Mouse (Mus musculus) large intestine, adult 2 months (tissue): Measurements from ENCODE around the gene Pde6d. TPM values are rescaled to one million over a fixed set of nuclear protein-coding genes. Genes with fewer than 3 reads are reported as not detected.

ENCODE experiments used
- DNase-seq: peaks from one replicate; pipeline ENCODE4 v3.0.0-alpha.2; 2012; ENCODE audit warnings: low read depth, low spot score
- WGBS: fragments of 180-500 bp; shearing (Covaris S2); methylation state at CpG from one replicate; pipeline ENCODE4 v1.1.7; 2018; 5-methylcytosine and 5-hydroxymethylcytosine counted together
- polyA plus RNA-seq: library from polyadenylated mRNA; depleted of rRNA; stranded (reverse); fragments of >200 nt; gene quantifications from 2 replicates; pipeline ENCODE4 v1.2.3, GENCODE M21; 2012; rRNA removed

Pde6d gene
- 13.8 and 15.2 TPM in 2 replicates for polyA plus RNA-seq

GRCm38 (mm10) chr1:86582451-86583096 lies at the start of gene Pde6d, which contains the start of gene Cops7b:
TSS of gene Pde6d (minus strand) at chr1:86582629.
TSS of gene Cops7b (plus strand) at chr1:86582904.
- WGBS = under 1% methylated on average over 26 of the region's 26 CpGs
- peak; percentile 97 for DNase-seq

DNA sequence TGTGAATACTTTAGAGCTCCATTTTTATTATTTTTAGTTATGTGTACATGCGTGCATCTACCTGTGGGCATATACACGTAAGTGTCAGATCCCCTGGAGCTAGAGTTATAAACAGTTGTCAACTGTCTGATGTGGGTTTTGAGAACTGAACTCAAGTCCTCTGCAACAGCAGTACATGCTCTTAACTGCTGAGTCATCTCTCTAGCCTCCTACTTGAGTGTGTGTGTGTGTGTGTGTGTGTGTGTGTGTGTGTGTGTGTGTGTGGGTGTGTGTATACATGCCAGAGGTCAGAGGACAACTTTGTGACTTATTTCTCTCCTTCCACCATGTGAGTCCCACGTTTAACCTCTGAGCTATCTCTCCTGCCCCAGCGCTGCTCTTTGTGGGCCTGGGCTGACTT lies 48.1 kb upstream of the Pde6d start:
- no peak for DNase-seq
- WGBS = 78% methylated on average over 4 of the region's 4 CpGs

GRCm38 (mm10) chr1:86629936-86630335 lies 47.5 kb upstream of the Pde6d start:
- 67% methylated on average over 4 of the region's 4 CpGs for WGBS
- no peak for DNase-seq

DNA sequence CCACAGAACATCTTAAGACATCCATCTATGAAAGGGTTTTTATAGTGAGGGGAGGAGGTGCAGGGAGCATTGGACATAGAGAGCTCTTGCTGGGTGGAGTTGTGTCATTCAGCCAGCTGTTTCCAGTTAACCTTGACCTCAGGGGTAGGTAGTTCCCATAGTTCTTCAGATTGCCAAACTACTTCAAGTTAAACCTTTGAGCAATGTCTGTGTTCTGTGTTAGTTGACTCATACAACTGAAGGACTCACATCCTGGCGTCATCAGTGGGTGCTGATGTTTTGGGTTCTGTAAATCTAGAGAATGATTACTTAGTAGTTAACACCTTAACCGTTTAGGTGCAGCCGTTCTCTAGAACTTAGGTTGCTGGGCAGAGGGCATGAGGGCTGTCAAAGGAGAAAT lies 45.8 kb upstream of the Pde6d start:
- no peak for DNase-seq
- 27% methylated on average over 3 of the region's 3 CpGs for WGBS

GRCm38 (mm10) chr1:86623001-86624000 lies 40.9 kb upstream of the Pde6d start:
- 15% methylated on average over 16 of the region's 16 CpGs for WGBS

GRCm38 (mm10) chr1:86622296-86622695 lies 39.9 kb upstream of the Pde6d start:
- DNase-seq = no peak

More at GRCm38 (mm10) chr1:86623001-86624000, 40.9 kb upstream of the Pde6d start:
- no peak for DNase-seq

DNA sequence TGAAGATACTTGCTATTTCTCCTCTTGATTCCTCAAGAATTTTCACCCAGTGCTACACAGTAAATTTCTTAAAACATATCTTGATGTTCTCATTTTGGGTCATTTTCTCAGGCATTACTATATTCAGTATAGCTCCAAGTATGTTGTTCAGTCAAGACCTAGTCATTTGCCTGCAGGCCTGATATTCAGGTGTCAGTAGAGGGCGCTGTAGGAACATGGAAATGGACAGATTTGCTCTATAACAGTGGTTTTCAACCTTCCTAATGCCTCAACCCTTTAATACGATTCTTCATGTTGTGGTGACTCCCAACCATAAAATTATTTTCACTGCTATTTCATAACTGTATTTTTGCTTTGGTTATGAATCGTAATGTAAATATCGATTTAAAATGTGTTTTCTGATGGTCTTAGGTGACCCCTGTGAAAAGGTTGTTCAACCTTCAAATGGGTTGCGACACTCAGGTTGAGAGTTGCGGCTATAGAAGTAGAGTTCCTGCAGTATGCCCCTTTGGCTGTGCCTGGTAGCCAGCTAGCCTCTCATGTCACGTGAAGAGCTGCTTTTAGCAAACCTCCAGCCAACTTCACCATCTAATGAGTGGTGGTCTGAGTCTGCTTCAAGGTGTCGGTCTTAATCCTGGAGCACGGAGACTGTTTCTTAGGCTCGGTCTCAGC lies 36.2 kb upstream of the Pde6d start:
- WGBS = 59% methylated on average over 10 of the region's 10 CpGs
- DNase-seq = no peak

More at GRCm38 (mm10) chr1:86622296-86622695, 39.9 kb upstream of the Pde6d start:
- 47% methylated on average over 2 of the region's 2 CpGs for WGBS

DNA sequence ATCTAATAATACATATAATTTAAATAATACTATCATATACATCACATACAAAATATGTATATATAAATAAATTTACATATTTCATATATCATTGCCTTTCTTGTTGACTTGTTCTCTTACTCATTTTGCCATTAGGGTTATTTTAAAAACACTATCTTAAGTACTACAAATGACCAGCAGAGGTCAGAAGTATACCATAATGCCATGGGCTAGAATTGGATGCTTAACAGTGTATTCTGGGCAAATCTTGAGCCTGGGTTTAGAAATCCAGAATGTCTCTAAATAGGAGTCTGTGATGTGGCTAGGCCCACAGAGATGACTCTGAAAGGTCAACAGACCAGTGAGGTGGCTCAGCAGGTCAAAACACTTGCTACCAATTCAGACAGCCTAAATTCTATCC lies 31.8 kb upstream of the Pde6d start:
- DNase-seq = no peak

- DNase-seq = no peak
- 70% methylated on average over 1 of the region's 1 CpGs for WGBS
Observed at GRCm38 (mm10) chr1:86612081-86612480, 29.7 kb upstream of the Pde6d start.

DNA sequence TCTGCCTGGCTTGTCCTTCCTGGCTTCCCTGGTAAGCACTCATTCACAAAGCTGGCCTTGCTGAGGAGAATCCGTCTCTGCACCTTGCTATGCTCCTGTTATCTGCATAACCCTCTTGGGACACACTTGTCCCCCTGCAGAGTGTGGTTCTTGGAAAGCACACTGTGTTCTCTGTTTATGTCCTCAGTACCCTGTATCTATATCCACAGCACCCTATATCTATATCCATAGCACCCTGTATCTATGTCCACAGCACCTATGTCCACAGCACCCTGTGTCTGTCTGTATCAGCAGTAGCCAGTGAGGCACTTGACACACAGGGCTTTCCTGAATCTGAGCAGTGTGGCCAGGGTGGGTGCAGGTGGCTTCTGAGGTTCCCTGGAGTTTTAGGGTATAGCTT lies 28.5 kb upstream of the Pde6d start:
- 89% methylated on average over 1 of the region's 1 CpGs for WGBS
- no peak for DNase-seq

GRCm38 (mm10) chr1:86600117-86600516 lies 17.7 kb upstream of the Pde6d start:
- no peak for DNase-seq
- WGBS = 40% methylated on average over 2 of the region's 2 CpGs

DNA sequence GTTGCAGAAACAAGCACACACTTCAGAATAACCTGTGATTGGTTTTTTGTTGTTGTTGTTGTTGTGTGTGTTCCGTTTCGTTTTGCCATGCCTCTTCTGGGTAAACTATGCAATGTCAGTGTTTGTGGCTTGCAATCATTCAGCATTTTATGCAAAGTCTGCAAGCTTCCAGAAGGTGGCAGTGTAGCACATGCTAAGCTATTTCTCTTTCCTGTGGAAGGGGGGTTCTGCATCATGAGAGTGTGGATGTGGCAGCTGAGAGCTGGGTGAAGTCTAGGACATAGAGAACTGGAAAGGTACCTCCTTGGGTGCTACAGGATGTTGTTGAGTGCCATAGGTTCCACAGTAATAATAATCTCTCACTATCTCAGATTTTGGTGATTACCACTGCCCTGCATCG lies 16.1 kb upstream of the Pde6d start:
- 53% methylated on average over 3 of the region's 3 CpGs for WGBS

DNA sequence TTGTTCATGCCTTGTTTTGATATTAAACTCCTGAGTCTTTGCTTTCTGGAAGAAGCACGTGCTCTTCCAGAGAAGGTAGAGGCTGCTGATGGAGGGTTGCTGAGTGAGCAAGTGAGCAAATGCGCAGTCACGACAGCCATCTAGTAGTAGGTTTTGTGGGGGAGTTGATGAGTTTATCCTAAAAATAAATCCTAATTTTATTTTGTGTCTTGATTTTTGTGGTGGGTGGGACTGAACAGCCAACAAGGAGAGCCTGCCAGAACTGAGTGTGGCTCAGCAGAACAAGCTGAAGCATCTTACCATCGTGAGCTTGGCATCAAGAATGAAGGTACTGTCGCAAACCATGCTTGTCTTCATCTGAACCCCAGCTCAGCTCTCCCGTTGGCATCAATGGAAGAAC lies 14.1 kb upstream of the Pde6d start:
- 90% methylated on average over 6 of the region's 6 CpGs for WGBS
- no peak for DNase-seq

More for the DNA sequence above, 16.1 kb upstream of the Pde6d start:
- DNase-seq = no peak

DNA sequence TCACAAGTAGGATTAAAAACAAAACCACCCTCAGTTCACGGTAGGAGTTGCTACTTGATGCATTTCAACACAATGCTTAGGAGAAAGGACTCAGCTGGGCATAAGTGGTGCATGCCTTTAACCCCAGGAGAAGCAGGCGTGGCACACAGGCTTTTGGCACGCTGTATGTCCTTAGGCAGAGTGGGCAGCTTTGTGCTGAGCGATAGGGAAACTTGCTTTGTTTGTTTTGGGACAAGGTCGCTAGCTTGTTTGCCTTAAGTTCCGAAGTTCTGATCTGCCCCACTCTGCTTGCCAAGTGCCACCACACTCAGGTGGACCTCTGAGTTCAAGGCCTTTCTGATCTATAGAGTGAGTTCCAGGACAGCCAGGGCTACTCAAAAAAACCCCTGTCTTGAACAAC lies 12.9 kb upstream of the Pde6d start:
- DNase-seq = no peak
- 42% methylated on average over 6 of the region's 6 CpGs for WGBS

DNA sequence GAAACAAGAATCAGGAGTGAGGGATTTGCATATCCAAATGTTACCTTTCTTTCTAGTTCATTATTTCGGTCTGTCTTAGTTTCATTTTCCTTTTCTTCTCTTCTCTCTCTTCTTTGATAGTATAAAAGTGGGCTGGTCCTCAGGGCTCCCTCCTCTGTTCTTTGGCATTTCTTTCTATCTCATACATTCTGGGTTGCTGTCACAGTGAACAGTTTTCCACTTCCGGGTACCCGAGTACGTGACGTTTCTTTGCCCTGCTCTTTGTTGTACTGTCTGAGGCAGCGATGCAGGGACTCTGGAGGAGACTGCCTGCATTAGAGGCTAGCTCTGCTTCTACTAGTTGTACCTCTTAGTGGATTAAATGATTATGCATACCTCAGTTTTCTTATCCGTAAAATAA lies 12.1 kb upstream of the Pde6d start:
- WGBS = 82% methylated on average over 7 of the region's 7 CpGs
- DNase-seq = no peak

DNA sequence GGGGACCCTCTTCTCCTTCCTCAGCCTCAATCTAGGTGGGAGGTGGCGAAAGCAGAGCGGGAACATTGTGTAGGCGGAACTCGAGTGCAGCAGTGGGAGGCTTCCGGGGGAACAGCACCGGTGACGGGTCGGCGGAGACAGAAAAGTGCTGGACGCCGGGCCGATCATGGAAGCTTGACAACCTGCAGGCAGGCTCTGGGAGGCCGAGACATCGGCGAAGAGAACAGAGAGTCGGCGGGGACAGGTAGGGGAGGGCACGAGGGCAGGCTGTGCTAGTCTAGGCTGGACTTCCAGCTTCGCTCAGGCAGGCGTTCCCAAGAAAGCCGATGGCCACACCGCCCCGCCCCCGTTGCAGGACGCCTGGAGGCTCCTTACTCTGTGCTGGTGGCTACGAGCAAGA lies 4.6 kb upstream of the Pde6d start:
- WGBS = under 1% methylated on average over 26 of the region's 26 CpGs
- DNase-seq = no peak

DNA sequence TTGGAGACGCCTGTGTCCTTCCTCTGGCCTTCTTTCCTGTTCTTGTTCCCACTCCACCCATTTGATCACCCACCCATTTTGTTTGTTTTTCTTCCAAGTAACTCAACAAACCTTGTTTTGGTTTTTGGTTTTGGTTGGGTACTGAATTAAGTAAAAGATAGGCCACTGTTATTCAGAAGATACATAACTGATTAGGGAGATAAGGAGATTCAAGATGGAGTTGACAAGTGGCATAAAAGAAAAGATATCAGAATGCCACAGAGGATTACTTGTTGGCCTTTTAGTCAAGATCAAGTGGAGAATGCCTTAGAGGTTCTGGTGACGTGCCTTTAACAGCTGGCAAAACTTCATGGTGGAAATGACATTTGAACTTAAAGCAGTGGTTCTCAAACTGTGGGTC lies 1.3 kb upstream of the Pde6d start:
- WGBS = 62% methylated on average over 2 of the region's 2 CpGs
- no peak for DNase-seq

DNA sequence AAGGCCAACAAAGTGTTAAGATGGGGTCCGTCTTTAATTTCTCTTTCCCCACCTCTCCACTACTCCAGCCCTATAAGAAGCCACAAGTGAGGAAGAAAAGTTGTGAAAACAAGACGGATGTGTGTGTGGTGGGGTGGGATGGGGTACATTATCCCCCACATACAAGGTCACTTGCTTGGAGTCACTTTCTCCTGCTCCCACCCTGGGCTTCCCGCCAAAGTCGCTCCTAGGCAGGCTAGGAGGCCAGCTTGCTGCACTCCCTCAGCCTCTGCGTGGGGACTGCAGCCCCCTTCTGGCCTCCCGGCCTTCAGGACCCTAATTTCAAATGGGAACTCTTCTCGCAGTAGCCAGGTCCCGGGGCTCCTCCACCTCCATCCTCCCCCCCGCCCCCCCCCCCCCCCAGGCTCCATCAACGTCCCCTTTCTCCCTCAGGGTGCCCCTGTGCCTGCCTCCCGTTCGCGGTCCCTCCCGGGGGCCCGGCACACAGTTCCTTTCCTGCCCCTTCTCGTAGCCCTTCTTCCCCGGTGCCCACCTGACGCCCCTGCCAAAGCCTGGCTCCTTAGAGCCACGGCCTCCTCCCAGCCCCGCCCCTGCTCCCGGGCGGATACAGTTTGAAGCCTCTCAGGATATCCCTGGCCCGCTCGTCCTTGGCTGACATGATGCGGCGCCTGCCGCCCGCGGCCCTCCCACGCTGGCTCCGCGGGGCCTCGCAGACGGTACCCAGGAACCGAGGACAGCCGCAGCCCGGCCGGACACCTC lies 558 bp downstream of the Pde6d start:
- DNase-seq = no peak
- 3% methylated on average over 36 of the region's 38 CpGs for WGBS

DNA sequence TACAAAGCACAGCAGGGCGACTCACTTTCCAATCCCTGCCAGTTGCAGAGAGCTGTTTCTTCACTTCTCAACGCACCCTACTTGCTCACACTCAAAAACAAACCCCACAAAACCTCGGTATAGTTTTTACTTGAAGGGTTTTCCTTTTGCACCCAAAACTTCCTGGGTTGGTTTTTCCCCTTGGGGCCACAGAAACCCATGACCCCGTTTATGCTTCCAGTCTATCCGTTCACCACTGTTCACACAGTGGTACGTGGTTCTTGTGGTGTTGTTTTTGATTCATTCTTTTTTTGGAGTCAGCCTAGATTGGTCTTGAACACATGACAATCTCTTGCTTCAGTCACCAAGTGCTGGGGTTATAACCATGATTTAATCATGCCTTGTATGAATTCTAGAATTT lies 2.0 kb downstream of the Pde6d start:
- no peak for DNase-seq
- WGBS = 67% methylated on average over 6 of the region's 6 CpGs

DNA sequence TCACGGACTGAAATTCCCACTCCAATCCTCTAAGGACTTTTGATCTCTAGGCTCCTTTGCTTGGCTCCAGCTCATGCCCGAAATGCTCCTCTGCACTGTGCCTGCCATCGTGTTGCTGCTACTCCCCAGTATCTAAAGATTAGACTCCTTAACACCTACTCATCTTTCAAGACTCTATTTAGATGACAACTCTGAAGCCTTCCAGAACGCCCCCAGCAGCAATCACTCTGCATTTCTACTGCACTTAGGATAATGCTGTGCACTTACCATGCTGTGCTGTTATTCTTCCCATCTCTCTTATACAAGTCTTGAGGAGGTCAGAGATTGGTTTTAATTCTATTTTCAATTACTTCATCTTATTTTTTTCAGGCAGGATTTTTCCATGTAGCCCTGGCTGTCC lies 10.5 kb downstream of the Pde6d start:
- WGBS = 83% methylated on average over 4 of the region's 4 CpGs

More for the DNA sequence above, 10.5 kb downstream of the Pde6d start:
- DNase-seq = no peak
